ENCODE assay signal across 24 mouse cellular contexts in the genomic region with DNA sequence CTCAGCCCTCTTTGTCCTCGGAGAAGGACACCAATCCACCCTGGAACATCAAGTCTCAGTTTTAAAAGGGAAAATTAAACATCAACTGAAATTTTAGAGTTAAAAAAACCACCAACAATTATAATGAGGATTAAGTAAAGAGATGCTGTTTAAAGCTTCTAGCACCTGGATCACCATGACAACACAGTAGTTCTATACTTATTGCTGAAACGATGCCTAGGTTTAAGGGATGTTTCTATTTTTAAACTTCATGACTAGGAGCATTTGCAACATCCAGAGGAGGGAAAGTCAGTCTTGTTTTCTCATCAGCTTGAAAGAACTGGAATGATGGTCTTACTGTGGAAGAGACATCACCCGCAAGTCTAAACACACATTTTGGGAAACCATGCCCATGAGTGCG.
DNase-seq lines count a peak whose midpoint lies in the region; ATAC-seq and TF ChIP-seq lines count a peak whose summit lies in the region.
"Had no signal": no experiment of that assay in that cellular context is flagged by ENCODE, and none has a peak within 500 bp of the region (broad histone marks: within the 10 kb centered on the region; RNA-seq: fewer than 3 reads in every experiment).

No protein-coding gene starts in this region.

- no peak overlapping the region for H3K9ac ChIP-seq in forebrain, embryonic 16.5 days (replicated peaks; ENCODE audit: low read depth, low read length)
- H3K9ac ChIP-seq in forebrain, embryonic 11.5 days (ENCODE audit: low read length) = no peak overlapping the region
- no peak overlapping the region for H3K9ac ChIP-seq in midbrain, postnatal 0 days (replicated peaks; ENCODE audit: low read length, poor library complexity, severe bottlenecking)
- no peak overlapping the region for H3K9ac ChIP-seq in midbrain, embryonic 16.5 days (ENCODE audit: low read depth, low read length)
- H3K9ac ChIP-seq: embryonic facial prominence, embryonic 13.5 days; hindbrain, embryonic 12.5 days; hindbrain, embryonic 15.5 days had no signal

- 81% methylated on average over 4 of the region's 4 CpGs for WGBS in forebrain, embryonic 16.5 days
- WGBS in forebrain, embryonic 11.5 days = 92% methylated on average over 4 of the region's 4 CpGs
- 71% methylated on average over 4 of the region's 4 CpGs for WGBS in midbrain, postnatal 0 days
- 79% methylated on average over 4 of the region's 4 CpGs for WGBS in midbrain, embryonic 16.5 days

- no peaks in the 10 kb centered on the region for H3K9me3 ChIP-seq in forebrain, embryonic 16.5 days (ENCODE audit: control insufficient read depth, low read length)
- H3K9me3 ChIP-seq in forebrain, embryonic 11.5 days (ENCODE audit: control insufficient read depth, low read length) = no peaks in the 10 kb centered on the region
- H3K9me3 ChIP-seq in midbrain, postnatal 0 days (ENCODE audit: low read length) = no peaks in the 10 kb centered on the region
- H3K9me3 ChIP-seq in midbrain, embryonic 16.5 days (replicated peaks; ENCODE audit: control insufficient read depth, low read length, poor library complexity, severe bottlenecking) = no peaks in the 10 kb centered on the region
- H3K9me3 ChIP-seq: embryonic facial prominence, embryonic 10.5 days; embryonic facial prominence, embryonic 13.5 days; hindbrain, embryonic 12.5 days; hindbrain, embryonic 15.5 days had no signal

- no peaks in the 10 kb centered on the region for H3K36me3 ChIP-seq in forebrain, embryonic 16.5 days (ENCODE audit: control insufficient read depth, insufficient read depth)
- H3K36me3 ChIP-seq in forebrain, embryonic 11.5 days (ENCODE audit: control insufficient read depth, insufficient read depth, low read length) = no peaks in the 10 kb centered on the region
- H3K36me3 ChIP-seq in midbrain, postnatal 0 days (ENCODE audit: insufficient read depth, low read length) = no peaks in the 10 kb centered on the region
- no peaks in the 10 kb centered on the region for H3K36me3 ChIP-seq in midbrain, embryonic 16.5 days (ENCODE audit: control insufficient read depth, insufficient read depth, low read length)
- H3K36me3 ChIP-seq: embryonic facial prominence, embryonic 10.5 days; embryonic facial prominence, embryonic 13.5 days; hindbrain, embryonic 12.5 days; hindbrain, embryonic 15.5 days had no signal

- no peaks in the 10 kb centered on the region for H3K4me1 ChIP-seq in forebrain, embryonic 16.5 days (replicated peaks; ENCODE audit: control insufficient read depth, insufficient read depth, low read length)
- no peaks in the 10 kb centered on the region for H3K4me1 ChIP-seq in forebrain, embryonic 11.5 days (replicated peaks; ENCODE audit: control insufficient read depth, insufficient read depth, low read length)
- H3K4me1 ChIP-seq in midbrain, postnatal 0 days (ENCODE audit: insufficient read depth, low read length) = no peaks in the 10 kb centered on the region
- H3K4me1 ChIP-seq in midbrain, embryonic 16.5 days (ENCODE audit: control insufficient read depth, insufficient read depth, low read length) = no peaks in the 10 kb centered on the region
- H3K4me1 ChIP-seq: embryonic facial prominence, embryonic 10.5 days; embryonic facial prominence, embryonic 13.5 days; hindbrain, embryonic 12.5 days; hindbrain, embryonic 15.5 days had no signal

- no peak overlapping the region for H3K27ac ChIP-seq in forebrain, embryonic 16.5 days (ENCODE audit: low read length)
- no peak overlapping the region for H3K27ac ChIP-seq in forebrain, embryonic 11.5 days (ENCODE audit: low read depth, low read length)
- no peak overlapping the region for H3K27ac ChIP-seq in midbrain, postnatal 0 days (ENCODE audit: low read depth, low read length)
- H3K27ac ChIP-seq in midbrain, embryonic 16.5 days (ENCODE audit: low read length) = no peak overlapping the region
- H3K27ac ChIP-seq: embryonic facial prominence, embryonic 10.5 days; embryonic facial prominence, embryonic 13.5 days; hindbrain, embryonic 12.5 days; hindbrain, embryonic 15.5 days had no signal

- no peak for DNase-seq in forebrain, embryonic 11.5 days (ENCODE audit: low spot score)
- peak; percentile 19 for DNase-seq in midbrain, postnatal 0 days (ENCODE audit: low spot score)
- peak; percentile 10 for DNase-seq in brain, embryonic 18.5 days (ENCODE audit: low read depth, low spot score)
- DNase-seq in layer of hippocampus, postnatal 25 days (ENCODE audit: extremely low spot score in 1 of 2, low spot score in 1 of 2) = no peak
- DNase-seq: adrenal gland, adult 2 months; adrenal gland, postnatal 14 days; cerebellum, adult 11 months; cerebellum, adult 2 months; cerebellum, postnatal 10 days; cerebellum, postnatal 36 days; embryo, embryonic 11 days; gastrocnemius, postnatal 10 days; gastrocnemius, postnatal 36 days; kidney, adult 2 months had no signal

- no peak overlapping the region for H3K4me3 ChIP-seq in forebrain, embryonic 16.5 days (replicated peaks; ENCODE audit: low read length)
- H3K4me3 ChIP-seq in forebrain, embryonic 11.5 days (ENCODE audit: low read depth, low read length) = no peak overlapping the region
- H3K4me3 ChIP-seq in midbrain, postnatal 0 days (ENCODE audit: low read depth, low read length) = no peak overlapping the region
- no peak overlapping the region for H3K4me3 ChIP-seq in midbrain, embryonic 16.5 days (ENCODE audit: low read depth, low read length)
- H3K4me3 ChIP-seq: embryonic facial prominence, embryonic 10.5 days; embryonic facial prominence, embryonic 13.5 days; erythroblast, embryonic 14.5 days; hindbrain, embryonic 12.5 days; hindbrain, embryonic 15.5 days had no signal

- H3K4me2 ChIP-seq in forebrain, embryonic 16.5 days (ENCODE audit: low read length) = no peak overlapping the region
- no peak overlapping the region for H3K4me2 ChIP-seq in forebrain, embryonic 11.5 days (ENCODE audit: low read depth, low read length, severe bottlenecking)
- no peak overlapping the region for H3K4me2 ChIP-seq in midbrain, postnatal 0 days (ENCODE audit: low read depth, low read length, poor library complexity, severe bottlenecking)
- no peak overlapping the region for H3K4me2 ChIP-seq in midbrain, embryonic 16.5 days (ENCODE audit: low read length)
- H3K4me2 ChIP-seq: embryonic facial prominence, embryonic 13.5 days; heart, embryonic 11.5 days; hindbrain, embryonic 12.5 days; hindbrain, embryonic 15.5 days had no signal

- no peak for TF ChIP-seq CTCF in midbrain, postnatal 0 days (IDR thresholded peaks at IDR 0.05)

- no peaks in the 10 kb centered on the region for H3K27me3 ChIP-seq in forebrain, embryonic 16.5 days (replicated peaks; ENCODE audit: control insufficient read depth, insufficient read depth, low read length)
- no peaks in the 10 kb centered on the region for H3K27me3 ChIP-seq in forebrain, embryonic 11.5 days (ENCODE audit: control insufficient read depth, insufficient read depth, low read length)
- no peaks in the 10 kb centered on the region for H3K27me3 ChIP-seq in midbrain, postnatal 0 days (ENCODE audit: insufficient read depth, low read length)
- no peaks in the 10 kb centered on the region for H3K27me3 ChIP-seq in midbrain, embryonic 16.5 days (ENCODE audit: control insufficient read depth, insufficient read depth, low read depth, low read length)
- H3K27me3 ChIP-seq: embryonic facial prominence, embryonic 13.5 days; hindbrain, embryonic 12.5 days; hindbrain, embryonic 15.5 days had no signal

- ATAC-seq in forebrain, embryonic 16.5 days = peak; percentile 62; the same call in 1 of the 2 replicates
- no peak for ATAC-seq in forebrain, embryonic 11.5 days (replicated peaks; ENCODE audit: low FRiP score)
- ATAC-seq in midbrain, postnatal 0 days (ENCODE audit: low FRiP score) = no peak
- no peak for ATAC-seq in midbrain, embryonic 16.5 days
- ATAC-seq: CD4-positive, CD25-positive, alpha-beta regulatory T cell, adult 4 months; intestine, postnatal 0 days had no signal

Comparison
In these comparisons a context has a peak if more than half of its experiments do, and no peak if none do; other contexts are left out.
1. DNase-seq: peak in midbrain, postnatal 0 days (single experiment) and brain, embryonic 18.5 days (single experiment); none in forebrain, embryonic 11.5 days (single experiment) and layer of hippocampus, postnatal 25 days (0 of 2).